Mouse (Mus musculus) E14TG2a.4 (cell line): ENCODE data around the gene Apoc4.

Source experiments
- CTCF ChIP-seq: conservative IDR thresholded peaks from 2 replicates; pipeline ENCODE4 v1.5.1; 2014; ENCODE audit warnings: low read length
- POU5F1 ChIP-seq: IDR thresholded peaks from 2 replicates; pipeline ENCODE4 v1.6.1; 2014; ENCODE audit warnings: low read length, borderline replicate concordance

DNA sequence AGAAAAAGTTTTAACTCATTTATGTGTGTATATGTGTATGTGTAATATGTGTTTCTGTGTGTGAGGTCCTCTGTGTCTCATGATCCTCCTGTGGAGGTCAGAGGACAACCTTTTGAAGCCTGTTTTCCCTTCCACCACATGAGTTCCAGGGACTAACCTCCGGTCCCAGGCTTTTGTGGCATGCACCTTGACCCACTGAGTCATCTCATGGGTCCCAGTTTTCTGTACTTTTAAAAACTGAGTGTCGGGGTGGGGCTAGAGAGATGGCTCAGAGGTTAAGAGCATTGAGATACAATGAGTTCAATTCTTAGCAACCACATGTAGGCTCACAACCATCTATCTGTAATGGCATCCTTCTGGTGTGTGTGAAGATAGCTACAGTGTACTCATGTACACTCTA is 577 bp downstream of the Apoc4 start:
- TF ChIP-seq CTCF (no peak), POU5F1 (no peak)
